Mouse (Mus musculus) ovary, adult 10 weeks (tissue): Measurements from ENCODE around the gene Abt1. TPM values are rescaled to one million over a fixed set of nuclear protein-coding genes. Genes with fewer than 3 reads are reported as not detected.

Experiments used
- polyA plus RNA-seq: library from polyadenylated mRNA; stranded (reverse); fragments of 350-450 nt; fragmentation: Illumina TruSeq; extraction: RNeasy Lipid Tissue Mini Kit (QIAGEN cat#74804); gene quantifications from one replicate; pipeline ENCODE4 v1.2.3, GENCODE M21; 2014

Gene Abt1
- polyA plus RNA-seq, result 3.4 TPM

GRCm38 (mm10) chr13:23423286-23424051 lies at the start of gene Abt1:
TSS of gene Abt1 (minus strand) at chr13:23423866.

GRCm38 (mm10) chr13:23465600-23466109 lies 42.0 kb upstream of the Abt1 start, which contains the start of gene Btn1a1:
TSS of gene Btn1a1 (minus strand) at chr13:23465901.

GRCm38 (mm10) chr13:23368583-23369420 lies 54.9 kb downstream of the Abt1 start, which contains the start of gene Zfp322a:
TSS of gene Zfp322a (minus strand) at chr13:23369208.

Other genes with a start within 250 kb of the Abt1 start
- not detected for gene Vmn1r220, start 235.9 kb downstream of the Abt1 start, polyA plus RNA-seq
- not detected for gene Vmn1r221, start 209.7 kb downstream of the Abt1 start, polyA plus RNA-seq
- gene Vmn1r222, start 187.9 kb downstream of the Abt1 start, polyA plus RNA-seq, result not detected
- not detected for gene Vmn1r223, start 176.7 kb downstream of the Abt1 start, polyA plus RNA-seq
- gene Zfp322a, start 54.7 kb downstream of the Abt1 start, polyA plus RNA-seq, result 155 TPM
- 0.17 TPM for gene Btn1a1, start 42.0 kb upstream of the Abt1 start, polyA plus RNA-seq
- gene Btn2a2, start 65.0 kb upstream of the Abt1 start, polyA plus RNA-seq, result not detected
- not detected for gene Hist1h4h, start 107.2 kb upstream of the Abt1 start, polyA plus RNA-seq
- not detected for gene Hist1h2af, start 110.0 kb upstream of the Abt1 start, polyA plus RNA-seq
- gene Hist1h3g, start 111.6 kb upstream of the Abt1 start, polyA plus RNA-seq, result not detected
- 1.00 TPM for gene Hist1h2bh, start 119.5 kb upstream of the Abt1 start, polyA plus RNA-seq
- gene Hist1h3f, start 120.2 kb upstream of the Abt1 start, polyA plus RNA-seq, result not detected
- gene Hist1h4f, start 127.8 kb upstream of the Abt1 start, polyA plus RNA-seq, result not detected
- gene Hist1h1d, start 129.4 kb upstream of the Abt1 start, polyA plus RNA-seq, result 0.14 TPM
- not detected for gene Hist1h3e, start 138.5 kb upstream of the Abt1 start, polyA plus RNA-seq
- gene Hist1h2ae, start 147.4 kb upstream of the Abt1 start, polyA plus RNA-seq, result 0.80 TPM
- gene Hist1h2bg, start 147.5 kb upstream of the Abt1 start, polyA plus RNA-seq, result not detected
- not detected for gene Hist1h2bf, start 150.3 kb upstream of the Abt1 start, polyA plus RNA-seq
- gene Hist1h2ad, start 150.5 kb upstream of the Abt1 start, polyA plus RNA-seq, result not detected
- gene Hist1h3d, start 151.9 kb upstream of the Abt1 start, polyA plus RNA-seq, result 0.37 TPM
- gene Hist1h4d, start 157.7 kb upstream of the Abt1 start, polyA plus RNA-seq, result 0.57 TPM
- gene Hist1h2be, start 197.3 kb upstream of the Abt1 start, polyA plus RNA-seq, result 3.4 TPM
- gene Hist1h1e, start 198.7 kb upstream of the Abt1 start, polyA plus RNA-seq, result 0.40 TPM